Mouse (Mus musculus) small intestine, adult 10 weeks (tissue): ENCODE data around the gene Pcgf3. TPM values are rescaled to one million over a fixed set of nuclear protein-coding genes. Genes with fewer than 3 reads are reported as not detected.

Experiments used
- polyA plus RNA-seq: library from polyadenylated mRNA; stranded (reverse); fragments of 350-450 nt; fragmentation: Illumina TruSeq; extraction: RNeasy Lipid Tissue Mini Kit (QIAGEN cat#74804); gene quantifications from one replicate; pipeline ENCODE4 v1.2.3, GENCODE M21; 2014; ENCODE audit warnings: low replicate concordance

Pcgf3 gene
- 35.9 TPM for polyA plus RNA-seq

GRCm38 (mm10) chr5:108461082-108462065 lies at the start of gene Pcgf3:
Pcgf3 (plus strand) TSS chr5:108461232.

GRCm38 (mm10) chr5:108433804-108434587 lies 27.0 kb upstream of the Pcgf3 start, which contains the start of gene Atp5k:
Atp5k (minus strand) TSS chr5:108434448.

GRCm38 (mm10) chr5:108448785-108449668 lies 12.0 kb upstream of the Pcgf3 start, which contains the start of gene Mfsd7a:
Mfsd7a (minus strand) TSS chr5:108448891.

GRCm38 (mm10) chr5:108549489-108550206 lies 88.6 kb downstream of the Pcgf3 start, which contains the start of gene Cplx1:
Cplx1 (minus strand) TSS chr5:108550024.

Other genes starting within 250 kb of the Pcgf3 start
- 138 TPM for gene Dr1, start 192.3 kb upstream of the Pcgf3 start, polyA plus RNA-seq
- 21.4 TPM for gene Pigg, start 148.6 kb upstream of the Pcgf3 start, polyA plus RNA-seq
- gene Gm42517, start 93.3 kb upstream of the Pcgf3 start, polyA plus RNA-seq: not detected
- not detected for gene Pde6b, start 72.8 kb upstream of the Pcgf3 start, polyA plus RNA-seq
- 69.8 TPM for gene Atp5k, start 26.8 kb upstream of the Pcgf3 start, polyA plus RNA-seq
- 0.74 TPM for gene Mfsd7a, start 12.3 kb upstream of the Pcgf3 start, polyA plus RNA-seq
- gene Cplx1, start 88.8 kb downstream of the Pcgf3 start, polyA plus RNA-seq: 0.30 TPM
- 82.2 TPM for gene Gak, start 168.5 kb downstream of the Pcgf3 start, polyA plus RNA-seq
- 14.5 TPM for gene Tmem175, start 168.5 kb downstream of the Pcgf3 start, polyA plus RNA-seq
- gene Idua, start 199.1 kb downstream of the Pcgf3 start, polyA plus RNA-seq: 6.4 TPM
- 35.9 TPM for gene Dgkq, start 208.4 kb downstream of the Pcgf3 start, polyA plus RNA-seq
- gene Slc26a1, start 214.3 kb downstream of the Pcgf3 start, polyA plus RNA-seq: not detected
- gene Fgfrl1, start 231.2 kb downstream of the Pcgf3 start, polyA plus RNA-seq: 1.0 TPM